Mouse (Mus musculus): ENCODE measurements around the gene 2410004P03Rik. TPM values are rescaled to one million over a fixed set of nuclear protein-coding genes. Genes with fewer than 3 reads are reported as not detected.

2410004P03Rik gene
- 0.17 TPM in 1 of 2 replicates, not detected in the other for polyA plus RNA-seq (2011; ENCODE audit: insufficient read length, low read depth, missing spikeins)

DNA sequence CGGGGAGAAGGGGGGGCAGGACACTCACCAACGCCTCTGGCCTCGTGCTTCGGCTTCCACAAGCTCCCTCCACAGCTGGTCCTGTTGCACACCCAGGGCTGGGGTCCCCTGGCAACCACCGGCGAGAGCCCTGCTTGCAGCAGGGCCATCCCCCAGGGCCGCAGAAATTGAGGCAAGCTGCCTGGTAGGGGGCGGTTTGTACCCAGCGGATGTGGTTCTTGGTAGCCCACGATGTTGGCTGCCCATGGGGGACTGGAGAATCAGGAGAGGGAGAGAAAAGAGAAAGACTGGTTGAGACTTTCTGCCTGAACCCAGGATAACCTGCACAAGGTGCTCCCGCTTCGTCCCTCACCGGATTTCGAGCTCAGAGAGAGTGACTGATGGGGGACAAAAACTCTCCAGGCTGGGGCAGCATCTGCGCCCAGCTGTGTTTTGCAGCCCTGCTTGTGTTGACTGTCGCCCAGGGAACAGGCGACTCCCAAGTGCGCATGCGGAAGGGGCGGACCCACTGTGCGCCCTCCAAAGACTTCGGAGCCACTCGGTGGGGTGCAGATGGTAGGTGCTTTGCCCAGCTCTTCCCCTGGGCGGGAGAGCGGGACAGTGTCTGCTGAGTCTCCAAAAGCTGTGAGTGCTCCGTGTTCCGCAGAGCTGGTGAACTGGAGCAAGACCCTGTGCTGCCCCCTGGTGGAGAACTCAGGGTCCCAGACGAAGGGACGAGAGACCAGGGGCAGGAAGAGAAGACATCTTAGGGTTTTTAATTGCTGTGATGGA is at the start of gene 2410004P03Rik:
TSS of gene 2410004P03Rik (minus strand) at position 628 of the 771 bp plus-strand sequence.
- Histone ChIP-seq H3K4me3 (ENCODE audit: insufficient read depth, low read length) (peak within 1 kb of the TSS; percentile 6; the same call in 1 of the 2 replicates), H3K27ac (ENCODE audit: insufficient read depth, low read length) (no peak within 1 kb of the TSS)
- TF ChIP-seq POLR2A (IDR thresholded peaks at IDR 0.05; ENCODE audit: low read depth, low read length) (no peak), CTCF (IDR thresholded peaks at IDR 0.05; ENCODE audit: borderline replicate concordance, insufficient read depth, low read length) (peak; percentile 51; the same call in 1 of the 2 replicates)

DNA sequence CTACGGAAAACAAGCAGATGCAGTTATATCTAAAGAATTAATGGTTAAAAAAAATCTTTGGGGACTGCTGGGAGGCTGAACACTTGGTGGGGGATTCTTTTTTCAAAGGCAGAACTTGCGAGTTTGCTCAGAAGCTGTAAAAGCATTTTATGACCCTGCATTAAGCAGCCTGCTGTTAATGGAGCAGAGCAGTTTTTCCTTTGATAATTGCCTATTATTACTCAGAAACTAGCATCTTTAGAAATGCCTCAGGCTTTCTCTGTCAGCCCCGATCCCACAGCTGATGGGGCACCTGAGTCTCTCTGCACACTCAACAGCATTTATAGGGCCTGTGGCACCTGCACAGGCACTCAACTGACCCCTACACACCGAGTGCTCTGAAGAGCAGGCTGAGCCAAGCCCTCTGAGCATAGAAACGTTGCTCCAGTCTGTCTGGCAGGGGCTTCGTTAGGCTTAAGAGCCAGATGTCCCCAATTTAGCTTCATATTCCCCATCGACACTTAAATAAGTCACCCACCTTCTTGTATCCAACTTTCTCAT is 49.7 kb upstream of the 2410004P03Rik start:
- TF ChIP-seq CTCF (IDR thresholded peaks at IDR 0.05; ENCODE audit: borderline replicate concordance, insufficient read depth, low read length) (no peak), POLR2A (IDR thresholded peaks at IDR 0.05; ENCODE audit: low read depth, low read length) (no peak)
- H3K4me1 ChIP-seq (ENCODE audit: control insufficient read depth, insufficient read depth, low read length), result no peaks in the 10 kb centered on the region; the same call in 1 of the 2 replicates

More for the DNA sequence above, at the start of gene 2410004P03Rik:
- no peaks in the 10 kb centered on the region; the same call in 1 of the 2 replicates for H3K4me1 ChIP-seq (ENCODE audit: control insufficient read depth, insufficient read depth, low read length)

DNA sequence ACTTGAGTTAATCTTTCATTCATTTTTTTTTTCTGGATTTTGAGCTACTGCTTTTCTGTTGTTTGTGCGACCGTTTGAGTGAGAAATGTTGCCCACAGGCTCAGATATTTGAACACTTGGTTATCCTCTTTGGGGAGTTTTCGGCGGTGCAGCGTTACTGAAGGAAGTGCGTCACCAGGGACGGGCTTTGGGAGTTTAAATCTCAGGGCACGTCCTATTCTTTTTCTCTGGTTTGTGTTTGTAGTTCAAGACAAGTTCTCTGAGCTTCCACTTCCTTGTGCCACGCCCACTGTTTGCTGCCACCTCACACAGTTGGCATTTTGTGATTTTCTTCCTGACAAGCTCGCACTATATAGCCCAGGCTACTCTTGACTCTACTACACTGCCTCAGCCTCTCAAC is 47.0 kb upstream of the 2410004P03Rik start:
- TF ChIP-seq POLR2A (IDR thresholded peaks at IDR 0.05; ENCODE audit: low read depth, low read length) (no peak), CTCF (IDR thresholded peaks at IDR 0.05; ENCODE audit: borderline replicate concordance, insufficient read depth, low read length) (no peak)
- no peaks in the 10 kb centered on the region; the same call in 1 of the 2 replicates for H3K4me1 ChIP-seq (ENCODE audit: control insufficient read depth, insufficient read depth, low read length)
- H3K4me3 ChIP-seq (ENCODE audit: insufficient read depth, low read length), result no peak overlapping the region
- H3K27ac ChIP-seq (ENCODE audit: insufficient read depth, low read length), result no peak overlapping the region

More for the DNA sequence above, 49.7 kb upstream of the 2410004P03Rik start:
- no peak overlapping the region for H3K4me3 ChIP-seq (ENCODE audit: insufficient read depth, low read length)
- no peak overlapping the region for H3K27ac ChIP-seq (ENCODE audit: insufficient read depth, low read length)

DNA sequence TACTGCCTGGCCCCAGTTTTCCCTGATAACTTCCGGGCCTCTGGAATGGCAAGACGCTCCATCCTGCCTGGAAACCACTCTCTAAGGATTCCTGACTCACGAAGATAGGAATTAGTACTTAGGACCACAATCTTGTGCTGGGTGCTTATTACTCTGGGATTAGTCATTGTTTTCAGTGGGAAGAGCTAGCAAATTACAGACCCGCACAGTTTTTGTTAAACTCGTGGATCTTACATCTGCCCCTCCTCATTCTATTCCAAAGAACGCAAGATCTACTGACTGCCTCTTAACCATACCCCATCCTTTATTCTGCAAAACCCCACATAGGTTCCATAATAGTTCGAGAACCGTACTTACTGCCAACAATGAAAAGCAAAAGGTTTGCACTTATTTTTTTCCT is 45.6 kb upstream of the 2410004P03Rik start:
- no peaks in the 10 kb centered on the region; the same call in 1 of the 2 replicates for H3K4me1 ChIP-seq (ENCODE audit: control insufficient read depth, insufficient read depth, low read length)
- no peak overlapping the region for H3K27ac ChIP-seq (ENCODE audit: insufficient read depth, low read length)
- TF ChIP-seq CTCF (IDR thresholded peaks at IDR 0.05; ENCODE audit: borderline replicate concordance, insufficient read depth, low read length) (no peak), POLR2A (IDR thresholded peaks at IDR 0.05; ENCODE audit: low read depth, low read length) (no peak)
- H3K4me3 ChIP-seq (ENCODE audit: insufficient read depth, low read length), result no peak overlapping the region

- Histone ChIP-seq H3K4me3 (ENCODE audit: insufficient read depth, low read length) (no peak overlapping the region), H3K27ac (ENCODE audit: insufficient read depth, low read length) (no peak overlapping the region), H3K4me1 (ENCODE audit: control insufficient read depth, insufficient read depth, low read length) (no peaks in the 10 kb centered on the region; the same call in 1 of the 2 replicates)
- TF ChIP-seq CTCF (IDR thresholded peaks at IDR 0.05; ENCODE audit: borderline replicate concordance, insufficient read depth, low read length) (no peak), POLR2A (IDR thresholded peaks at IDR 0.05; ENCODE audit: low read depth, low read length) (no peak)
Observed at GRCm38 (mm10) chr12:17055766-17056165, 44.2 kb upstream of the 2410004P03Rik start.

GRCm38 (mm10) chr12:17054691-17055090 is 43.2 kb upstream of the 2410004P03Rik start:
- no peak overlapping the region for H3K4me3 ChIP-seq (ENCODE audit: insufficient read depth, low read length)

GRCm38 (mm10) chr12:17052673-17053072 is 41.1 kb upstream of the 2410004P03Rik start:
- H3K4me3 ChIP-seq (ENCODE audit: insufficient read depth, low read length), result no peak overlapping the region
- H3K27ac ChIP-seq (ENCODE audit: insufficient read depth, low read length), result no peak overlapping the region
- no peaks in the 10 kb centered on the region for H3K4me1 ChIP-seq (ENCODE audit: control insufficient read depth, insufficient read depth, low read length)
- TF ChIP-seq POLR2A (IDR thresholded peaks at IDR 0.05; ENCODE audit: low read depth, low read length) (no peak), CTCF (IDR thresholded peaks at IDR 0.05; ENCODE audit: borderline replicate concordance, insufficient read depth, low read length) (no peak)

More at GRCm38 (mm10) chr12:17054691-17055090, 43.2 kb upstream of the 2410004P03Rik start:
- TF ChIP-seq CTCF (IDR thresholded peaks at IDR 0.05; ENCODE audit: borderline replicate concordance, insufficient read depth, low read length) (no peak), POLR2A (IDR thresholded peaks at IDR 0.05; ENCODE audit: low read depth, low read length) (no peak)
- Histone ChIP-seq H3K27ac (ENCODE audit: insufficient read depth, low read length) (no peak overlapping the region), H3K4me1 (ENCODE audit: control insufficient read depth, insufficient read depth, low read length) (no peaks in the 10 kb centered on the region; the same call in 1 of the 2 replicates)

- TF ChIP-seq POLR2A (IDR thresholded peaks at IDR 0.05; ENCODE audit: low read depth, low read length), result no peak
- TF ChIP-seq CTCF (IDR thresholded peaks at IDR 0.05; ENCODE audit: borderline replicate concordance, insufficient read depth, low read length), result no peak
- H3K4me3 ChIP-seq (ENCODE audit: insufficient read depth, low read length), result no peak overlapping the region
- no peaks in the 10 kb centered on the region for H3K4me1 ChIP-seq (ENCODE audit: control insufficient read depth, insufficient read depth, low read length)
- H3K27ac ChIP-seq (ENCODE audit: insufficient read depth, low read length), result no peak overlapping the region
Observed at GRCm38 (mm10) chr12:17051057-17051456, 39.5 kb upstream of the 2410004P03Rik start.

DNA sequence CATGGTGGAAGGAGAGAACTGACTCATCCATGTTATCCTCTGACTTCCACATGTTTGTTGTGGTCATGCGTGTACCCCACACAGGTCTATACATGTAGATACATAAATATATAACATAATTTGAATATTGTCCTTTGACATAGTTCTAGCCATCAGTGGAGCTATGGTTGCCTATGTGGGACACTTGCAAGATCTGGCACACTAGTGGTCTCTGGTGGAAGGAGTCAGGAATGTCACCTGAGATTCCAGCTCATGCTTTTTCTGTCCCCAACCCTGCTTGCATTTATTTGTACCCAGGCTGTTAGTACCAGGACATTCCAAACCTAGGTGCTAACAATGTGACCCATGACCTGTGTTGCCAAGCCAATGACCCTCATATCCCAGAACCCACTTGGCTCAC is 38.3 kb upstream of the 2410004P03Rik start:
- H3K27ac ChIP-seq (ENCODE audit: insufficient read depth, low read length), result no peak overlapping the region
- no peak for TF ChIP-seq CTCF (IDR thresholded peaks at IDR 0.05; ENCODE audit: borderline replicate concordance, insufficient read depth, low read length)
- TF ChIP-seq POLR2A (IDR thresholded peaks at IDR 0.05; ENCODE audit: low read depth, low read length), result no peak
- no peaks in the 10 kb centered on the region for H3K4me1 ChIP-seq (ENCODE audit: control insufficient read depth, insufficient read depth, low read length)
- H3K4me3 ChIP-seq (ENCODE audit: insufficient read depth, low read length), result no peak overlapping the region
